Mouse (Mus musculus) testis, adult 2 months (tissue): ENCODE data around the gene Gm43517.

Experiments used
- CTCF ChIP-seq: fragments of 200-500 bp; IDR thresholded peaks from 2 replicates; pipeline ENCODE4 v1.5.1; 2012; ENCODE audit warnings: low read depth, mild to moderate bottlenecking, inconsistent platforms, low read length, moderate library complexity; ENCODE audit not compliant: control insufficient read depth, insufficient read depth, insufficient replicate concordance
- POLR2A ChIP-seq: fragments of 200-500 bp; IDR thresholded peaks from 2 replicates; pipeline ENCODE4 v1.6.1; 2012; ENCODE audit warnings: low read depth, mild to moderate bottlenecking, inconsistent platforms, low read length, moderate library complexity; ENCODE audit not compliant: control insufficient read depth

GRCm38 (mm10) chr12:49349697-49350096 is 35.3 kb upstream of the Gm43517 start:
- TF ChIP-seq POLR2A (no peak), CTCF (no peak)
